Mouse (Mus musculus) spleen, adult 2 months (tissue): ENCODE data around the gene Timm50.

Source experiments
- CTCF ChIP-seq: fragments of 200-500 bp; IDR thresholded peaks from 2 replicates; pipeline ENCODE4 v1.5.1; 2011; ENCODE audit warnings: mild to moderate bottlenecking, inconsistent platforms; ENCODE audit not compliant: insufficient read depth, insufficient read length, insufficient replicate concordance; ENCODE audit errors: extremely low read depth
- POLR2A ChIP-seq: fragments of 200-500 bp; IDR thresholded peaks from 2 replicates; pipeline ENCODE4 v1.6.1; 2011; ENCODE audit warnings: low read depth, low read length, inconsistent platforms

DNA sequence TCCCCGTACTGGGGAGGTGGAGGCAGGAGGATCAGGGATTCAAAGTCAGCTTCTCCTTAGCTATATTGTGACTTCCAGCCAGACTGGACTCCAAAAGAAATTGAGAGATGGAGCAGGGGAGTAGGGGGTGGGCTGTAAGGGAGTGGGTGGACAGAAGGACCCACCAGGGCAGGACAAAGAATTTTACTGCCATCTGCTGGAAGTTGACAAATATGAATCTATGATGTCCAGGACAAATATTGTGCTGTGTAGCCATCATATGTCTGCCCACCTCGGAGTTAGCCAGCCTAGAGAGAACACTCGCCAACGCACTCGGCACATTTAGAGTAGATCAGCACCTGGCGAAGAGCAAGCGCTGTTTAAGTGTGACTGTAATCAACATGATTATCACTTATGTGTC lies 36.7 kb upstream of the Timm50 start:
- TF ChIP-seq POLR2A (no peak), CTCF (no peak)
